Mouse (Mus musculus) lung, postnatal 0 days (tissue): ENCODE measurements around the gene Gpc5.

ENCODE experiments used
- CTCF ChIP-seq: IDR thresholded peaks from 2 replicates; pipeline ENCODE4 v1.5.1; 2016; ENCODE audit warnings: antibody characterized with exemption, mild to moderate bottlenecking
- EP300 ChIP-seq: IDR thresholded peaks from 2 replicates; pipeline ENCODE4 v1.6.1; 2016; ENCODE audit warnings: antibody characterized with exemption, mild to moderate bottlenecking, control low read depth

DNA sequence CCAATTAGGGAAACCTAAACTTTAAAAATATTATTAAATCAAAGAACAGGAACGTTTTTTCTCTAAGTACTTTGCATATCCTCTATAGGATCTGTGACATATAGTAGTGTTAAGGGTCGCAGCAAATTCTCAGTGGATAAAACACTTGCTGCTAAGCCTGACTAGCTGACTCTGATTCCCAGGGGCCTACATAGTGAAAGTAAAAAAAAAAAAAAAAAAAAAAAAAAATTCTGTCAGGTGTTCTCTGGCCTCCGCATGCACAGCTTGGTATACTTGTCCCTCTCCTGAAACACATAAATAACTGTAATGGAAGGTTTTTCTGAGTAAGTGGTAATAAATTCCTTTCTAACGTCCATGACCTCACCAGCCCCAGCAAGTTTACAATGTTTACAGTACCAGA is 995.0 kb downstream of the Gpc5 start:
- TF ChIP-seq EP300 (no peak), CTCF (no peak)
